ENCODE assay signal across 26 mouse cellular contexts in the genomic region with DNA sequence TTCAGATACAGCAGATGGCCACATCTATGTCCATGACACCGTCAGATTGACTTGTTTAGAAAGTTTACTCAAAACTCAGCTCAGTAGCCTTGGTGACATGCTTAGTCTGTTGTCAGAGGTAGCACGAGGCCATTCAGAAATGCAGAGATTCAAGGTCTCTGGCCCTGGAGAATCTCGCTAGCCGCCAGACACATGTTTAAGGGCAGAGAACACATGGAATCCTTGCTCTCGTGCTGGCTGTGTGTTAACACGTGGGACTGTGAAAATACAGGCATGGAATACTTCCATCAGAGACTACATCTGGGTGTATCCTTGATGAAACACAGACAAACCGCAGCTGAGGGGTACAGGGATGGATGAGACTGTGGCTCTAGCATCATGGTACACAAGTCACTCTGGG.
DNase-seq lines count a peak whose midpoint lies in the region; ATAC-seq and TF ChIP-seq lines count a peak whose summit lies in the region.
"Had no signal": no experiment of that assay in that cellular context is flagged by ENCODE, and none has a peak within 500 bp of the region (broad histone marks: within the 10 kb centered on the region; RNA-seq: fewer than 3 reads in every experiment).

No protein-coding gene starts in this region.

- WGBS in kidney, adult 2 months, result 89% methylated on average over 7 of the region's 7 CpGs
- 77% methylated on average over 7 of the region's 7 CpGs for WGBS in liver, adult 2 months
- 86% methylated on average over 7 of the region's 7 CpGs for WGBS in liver, embryonic 11.5 days
- WGBS in intestine, embryonic 16.5 days, result 85% methylated on average over 7 of the region's 7 CpGs
- 95% methylated on average over 7 of the region's 7 CpGs for WGBS in heart, adult 2 months

- no peak for DNase-seq in kidney, adult 2 months
- no peak for DNase-seq in kidney, postnatal 10 days
- peak; percentile 56 for DNase-seq in liver, adult 2 months (ENCODE audit: extremely low read depth, low read depth, low spot score)
- DNase-seq in liver, embryonic 11.5 days (ENCODE audit: low spot score), result no peak
- DNase-seq in heart, adult 2 months, result no peak
- DNase-seq: B cell, adult 2 months; cerebellum, adult 8-10 months; cerebellum, postnatal 25 days; gastrocnemius, postnatal 10 days; heart, postnatal 14 days; layer of hippocampus, postnatal 36 days; lung, adult 18-20 months; lung, postnatal 4 days; right cerebral cortex, adult 18-20 months; right cerebral cortex, postnatal 4 days had no signal

- TF ChIP-seq POLR2A in kidney, adult 2 months (IDR thresholded peaks at IDR 0.05; ENCODE audit: low read depth, low read length), result no peak
- TF ChIP-seq POLR2A in liver, adult 2 months (IDR thresholded peaks at IDR 0.05; ENCODE audit: extremely low read depth, insufficient read depth, low read length), result no peak
- TF ChIP-seq POLR2A in heart, adult 2 months (IDR thresholded peaks at IDR 0.05; ENCODE audit: insufficient read depth, low read depth, low read length), result no peak

- no peak overlapping the region for H3K4me3 ChIP-seq in kidney, adult 2 months (ENCODE audit: insufficient read depth, low read depth, low read length)
- no peak overlapping the region for H3K4me3 ChIP-seq in liver, adult 2 months (ENCODE audit: insufficient read depth, low read depth, low read length)
- H3K4me3 ChIP-seq in liver, embryonic 11.5 days (ENCODE audit: low read depth, low read length), result no peak overlapping the region
- no peak overlapping the region for H3K4me3 ChIP-seq in intestine, embryonic 16.5 days (ENCODE audit: low read length)
- no peak overlapping the region for H3K4me3 ChIP-seq in heart, adult 2 months
- H3K4me3 ChIP-seq: forebrain, embryonic 13.5 days; hindbrain, embryonic 10.5 days; hindbrain, embryonic 15.5 days; liver, embryonic 12.5 days; megakaryocyte, embryonic 14.5 days; midbrain, embryonic 12.5 days; myocyte; neural tube, embryonic 12.5 days had no signal

- TF ChIP-seq CTCF in kidney, adult 2 months (conservative IDR thresholded peaks at IDR 0.05; ENCODE audit: insufficient read depth, insufficient read length, low read depth, low read length), result no peak
- TF ChIP-seq CTCF in liver, adult 2 months (IDR thresholded peaks at IDR 0.05; ENCODE audit: low read depth, low read length), result no peak
- no peak for TF ChIP-seq CTCF in heart, adult 2 months (IDR thresholded peaks at IDR 0.05)

- peak overlapping the region; percentile 12; the same call in 1 of the 2 replicates for H3K9ac ChIP-seq in liver, adult 2 months (ENCODE audit: low read depth, low read length)
- no peak overlapping the region for H3K9ac ChIP-seq in liver, embryonic 11.5 days (ENCODE audit: low read depth, low read length)
- no peak overlapping the region for H3K9ac ChIP-seq in intestine, embryonic 16.5 days (ENCODE audit: low read depth, low read length)
- H3K9ac ChIP-seq in heart, adult 2 months (ENCODE audit: low read depth, low read length), result no peak overlapping the region
- H3K9ac ChIP-seq: forebrain, embryonic 13.5 days; hindbrain, embryonic 15.5 days; liver, embryonic 12.5 days; midbrain, embryonic 12.5 days; neural tube, embryonic 12.5 days had no signal

- H3K79me2 ChIP-seq in liver, adult 2 months (ENCODE audit: control insufficient read depth, insufficient read depth, low read length), result no peaks in the 10 kb centered on the region
- no peaks in the 10 kb centered on the region for H3K79me2 ChIP-seq in heart, adult 2 months (replicated peaks; ENCODE audit: control insufficient read depth, insufficient read depth, low read length)

- H3K9me3 ChIP-seq in liver, embryonic 11.5 days (ENCODE audit: control insufficient read depth, low read length), result no peaks in the 10 kb centered on the region
- no peaks in the 10 kb centered on the region for H3K9me3 ChIP-seq in intestine, embryonic 16.5 days (ENCODE audit: control insufficient read depth, low read length)
- H3K9me3 ChIP-seq: hindbrain, embryonic 15.5 days; liver, embryonic 12.5 days; megakaryocyte, embryonic 14.5 days; neural tube, embryonic 12.5 days had no signal

- no peak for TF ChIP-seq EP300 in heart, adult 2 months (IDR thresholded peaks at IDR 0.05; ENCODE audit: insufficient read depth, low read depth, low read length)

- H3K36me3 ChIP-seq in kidney, adult 2 months (ENCODE audit: control insufficient read depth, insufficient read depth, low read length), result no peaks in the 10 kb centered on the region
- H3K36me3 ChIP-seq in liver, adult 2 months (ENCODE audit: control insufficient read depth, insufficient read depth, low read length), result no peaks in the 10 kb centered on the region
- H3K36me3 ChIP-seq in liver, embryonic 11.5 days (ENCODE audit: control insufficient read depth, insufficient read depth, low read length), result no peaks in the 10 kb centered on the region
- no peaks in the 10 kb centered on the region for H3K36me3 ChIP-seq in intestine, embryonic 16.5 days (ENCODE audit: control insufficient read depth, insufficient read depth, low read length)
- H3K36me3 ChIP-seq in heart, adult 2 months (ENCODE audit: control insufficient read depth, insufficient read depth, low read length), result no peaks in the 10 kb centered on the region
- H3K36me3 ChIP-seq: hindbrain, embryonic 10.5 days; hindbrain, embryonic 15.5 days; liver, embryonic 12.5 days; midbrain, embryonic 12.5 days; neural tube, embryonic 12.5 days had no signal

- H3K27ac ChIP-seq in kidney, adult 2 months (ENCODE audit: insufficient read depth, low read depth, low read length), result peak overlapping the region; percentile 93
- H3K27ac ChIP-seq in liver, adult 2 months (replicated peaks; ENCODE audit: insufficient read depth, low read depth, low read length), result peak overlapping the region; percentile 92
- no peak overlapping the region for H3K27ac ChIP-seq in liver, embryonic 11.5 days (ENCODE audit: low read depth, low read length)
- H3K27ac ChIP-seq in intestine, embryonic 16.5 days (ENCODE audit: low read length), result peak overlapping the region; percentile 98
- H3K27ac ChIP-seq in heart, adult 2 months, result no peak overlapping the region
- H3K27ac ChIP-seq: forebrain, embryonic 13.5 days; hindbrain, embryonic 10.5 days; hindbrain, embryonic 15.5 days; midbrain, embryonic 12.5 days; neural tube, embryonic 12.5 days had no signal

- H3K27me3 ChIP-seq in kidney, adult 2 months (replicated peaks; ENCODE audit: control insufficient read depth, insufficient read depth, low read length), result no peaks in the 10 kb centered on the region
- H3K27me3 ChIP-seq in liver, adult 2 months (ENCODE audit: control insufficient read depth, insufficient read depth, low read length), result no peaks in the 10 kb centered on the region
- no peaks in the 10 kb centered on the region for H3K27me3 ChIP-seq in liver, embryonic 11.5 days (replicated peaks; ENCODE audit: control insufficient read depth, insufficient read depth, low read length)
- H3K27me3 ChIP-seq in intestine, embryonic 16.5 days (replicated peaks; ENCODE audit: control insufficient read depth, insufficient read depth, low read length), result no peaks in the 10 kb centered on the region
- H3K27me3 ChIP-seq in heart, adult 2 months (ENCODE audit: control insufficient read depth, insufficient read depth, low read length), result no peaks in the 10 kb centered on the region
- H3K27me3 ChIP-seq: forebrain, embryonic 13.5 days; hindbrain, embryonic 15.5 days; liver, embryonic 12.5 days; midbrain, embryonic 12.5 days; neural tube, embryonic 12.5 days had no signal

- intact Hi-C loops in heart, adult 2 months (cut with DNase I), result no loop called here

- ATAC-seq in liver, embryonic 11.5 days (replicated peaks; ENCODE audit: low FRiP score), result no peak
- ATAC-seq in intestine, embryonic 16.5 days, result no peak
- ATAC-seq: forebrain, embryonic 13.5 days; inflammation-experienced regulatory T-cells, adult 6 months; lung, postnatal 0 days had no signal

- no peak overlapping the region for H3K4me2 ChIP-seq in liver, embryonic 11.5 days
- H3K4me2 ChIP-seq in intestine, embryonic 16.5 days (ENCODE audit: low read depth, low read length), result peak overlapping the region; percentile 38; the same call in 1 of the 2 replicates
- H3K4me2 ChIP-seq: forebrain, embryonic 13.5 days; hindbrain, embryonic 15.5 days; liver, embryonic 12.5 days; midbrain, embryonic 12.5 days; neural tube, embryonic 12.5 days had no signal

- peaks cover 48% of the 10 kb centered on the region for H3K4me1 ChIP-seq in kidney, adult 2 months (ENCODE audit: control insufficient read depth, insufficient read depth, low read length)
- H3K4me1 ChIP-seq in liver, adult 2 months (ENCODE audit: control insufficient read depth, insufficient read depth, low read length), result peaks cover 46% of the 10 kb centered on the region
- peaks cover 5% of the 10 kb centered on the region; the same call in 1 of the 2 replicates for H3K4me1 ChIP-seq in liver, embryonic 11.5 days (replicated peaks; ENCODE audit: control insufficient read depth, insufficient read depth, low read length)
- peaks cover 48% of the 10 kb centered on the region for H3K4me1 ChIP-seq in intestine, embryonic 16.5 days (ENCODE audit: control insufficient read depth, insufficient read depth, low read length)
- peaks cover 8% of the 10 kb centered on the region for H3K4me1 ChIP-seq in heart, adult 2 months (ENCODE audit: control insufficient read depth, insufficient read depth, low read length)

Comparison
In these comparisons a context has a peak if more than half of its experiments do, and no peak if none do; other contexts are left out.
1. H3K27ac ChIP-seq: peak in kidney, adult 2 months (single experiment), liver, adult 2 months (single experiment) and intestine, embryonic 16.5 days (single experiment); none in liver, embryonic 11.5 days (single experiment) and heart, adult 2 months (single experiment).